Mouse (Mus musculus) embryonic fibroblast, embryonic 13.5 days (primary cell): ENCODE results near the gene Rgs6. TPM values are rescaled to one million over a fixed set of nuclear protein-coding genes. Genes with fewer than 3 reads are reported as not detected.

Experiments used
- H3K27ac ChIP-seq: 2 replicates; pipeline ENCODE4 v1.5.1; 2012; ENCODE audit warnings: low read length, control low read depth, inconsistent platforms; ENCODE audit not compliant: insufficient read depth
- H3K4me1 ChIP-seq: 2 replicates; pipeline ENCODE4 v1.6.1; 2011; ENCODE audit warnings: low read length; ENCODE audit not compliant: control insufficient read depth, insufficient read depth
- H3K4me3 ChIP-seq: 2 replicates; pipeline ENCODE4 v1.5.1; 2011; ENCODE audit warnings: mild to moderate bottlenecking, control low read depth, low read length; ENCODE audit not compliant: insufficient read depth
- CTCF ChIP-seq: IDR thresholded peaks from 2 replicates; pipeline ENCODE4 v1.5.1; 2011; ENCODE audit warnings: mild to moderate bottlenecking, control low read depth, low read length, moderate library complexity, borderline replicate concordance; ENCODE audit not compliant: insufficient read depth
- POLR2A ChIP-seq: IDR thresholded peaks from 2 replicates; pipeline ENCODE4 v1.6.1; 2011; ENCODE audit warnings: low read depth, mild to moderate bottlenecking, control low read depth, low read length, moderate library complexity
- polyA plus RNA-seq: library from polyadenylated mRNA; stranded (reverse); fragments of >200 nt; gene quantifications from 2 replicates; pipeline ENCODE4 v1.2.4, GENCODE M21; 2011; ENCODE audit warnings: low read depth; ENCODE audit not compliant: missing spikeins, insufficient read length

Rgs6 gene
- polyA plus RNA-seq, 1 experiment, result 3.0 TPM

DNA sequence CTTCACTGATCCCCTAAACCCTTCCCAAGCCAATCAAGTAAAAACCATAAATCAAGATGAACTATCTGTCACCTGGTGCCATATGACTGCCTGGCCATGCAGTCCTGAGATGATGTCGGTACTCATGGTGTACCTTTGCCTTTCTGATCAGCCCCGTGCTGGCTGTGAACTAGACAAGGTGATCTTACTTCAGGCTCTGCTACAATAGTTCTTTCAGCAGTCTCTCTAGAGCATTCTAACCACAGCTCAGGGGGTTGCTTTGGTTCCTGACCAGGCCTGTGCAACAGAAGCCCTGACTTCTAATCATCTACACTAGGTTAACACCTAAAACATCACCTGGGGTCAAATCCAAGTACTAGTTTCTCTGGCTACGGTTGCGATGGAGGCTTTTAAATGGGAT lies 521.4 kb downstream of the Rgs6 start:
- Histone ChIP-seq H3K4me1 (no peaks in the 10 kb centered on the region), H3K27ac (no peak overlapping the region), H3K4me3 (no peak overlapping the region)
- TF ChIP-seq CTCF, result no peak
- no peak for TF ChIP-seq POLR2A

DNA sequence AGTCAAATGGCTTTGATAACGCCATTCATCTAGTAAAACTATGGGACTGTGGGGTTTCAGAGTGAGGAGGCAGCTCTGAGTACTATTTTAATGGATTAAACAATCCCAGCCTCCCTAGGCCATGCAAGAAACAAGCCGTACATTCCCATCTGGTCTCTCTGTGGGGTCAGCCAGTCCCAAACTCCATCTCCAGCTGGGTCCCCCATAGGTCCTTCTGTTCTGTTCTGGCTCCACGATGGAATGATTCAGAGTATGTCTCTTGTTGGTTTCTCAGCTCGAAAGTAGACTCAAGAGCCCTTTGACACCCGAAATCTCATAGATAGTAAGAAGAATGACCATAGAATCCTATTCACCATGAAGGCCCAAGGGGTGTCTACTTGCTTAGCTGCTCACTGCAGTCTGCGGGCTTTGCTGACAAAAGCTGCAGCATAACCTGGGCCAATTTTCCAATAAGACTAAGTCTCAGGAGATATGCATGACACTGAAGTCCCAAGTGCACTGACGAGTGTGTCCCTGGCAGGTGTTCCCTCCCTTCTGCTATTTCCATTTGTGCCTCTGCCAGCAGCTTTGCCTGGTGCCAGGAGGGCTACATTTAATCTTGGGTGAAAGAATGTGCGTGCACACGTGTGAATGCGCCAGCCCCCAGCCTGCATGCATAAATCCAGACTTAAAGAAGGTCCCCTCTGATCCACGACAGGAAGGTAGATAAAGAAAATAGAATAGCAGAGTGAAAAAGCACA lies 522.0 kb downstream of the Rgs6 start:
- no peak overlapping the region for H3K27ac ChIP-seq
- TF ChIP-seq POLR2A (no peak), CTCF (no peak)
- H3K4me1 ChIP-seq, result no peaks in the 10 kb centered on the region
- H3K4me3 ChIP-seq, result no peak overlapping the region

- H3K4me1 ChIP-seq, result no peaks in the 10 kb centered on the region
- TF ChIP-seq CTCF, result no peak
- TF ChIP-seq POLR2A, result no peak
- no peak overlapping the region for H3K4me3 ChIP-seq
- H3K27ac ChIP-seq, result no peak overlapping the region
These were observed 522.6 kb downstream of the Rgs6 start for GRCm38 (mm10) chr12:83110711-83111110.

DNA sequence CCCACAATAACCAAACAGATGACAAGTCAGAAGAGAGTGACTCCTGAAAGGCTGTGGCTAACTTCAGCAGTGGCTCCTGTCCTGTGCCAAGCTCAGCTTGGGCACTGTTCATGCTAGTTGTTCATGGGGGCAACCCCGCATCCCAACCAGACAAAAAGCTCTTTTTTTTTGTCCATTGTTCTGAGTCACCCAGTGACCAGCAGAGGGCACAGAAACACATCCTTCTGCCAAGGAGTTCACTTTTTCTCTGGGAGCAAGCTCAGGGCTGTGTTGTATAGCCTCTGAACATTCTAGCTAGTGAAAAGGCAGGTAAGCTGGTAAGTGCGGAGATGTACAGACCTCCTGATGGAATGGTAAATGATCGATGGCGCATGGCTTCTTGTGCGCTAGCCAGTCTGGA lies 524.2 kb downstream of the Rgs6 start:
- Histone ChIP-seq H3K27ac (no peak overlapping the region), H3K4me1 (no peaks in the 10 kb centered on the region), H3K4me3 (no peak overlapping the region)
- TF ChIP-seq POLR2A, result no peak
- TF ChIP-seq CTCF, result no peak

DNA sequence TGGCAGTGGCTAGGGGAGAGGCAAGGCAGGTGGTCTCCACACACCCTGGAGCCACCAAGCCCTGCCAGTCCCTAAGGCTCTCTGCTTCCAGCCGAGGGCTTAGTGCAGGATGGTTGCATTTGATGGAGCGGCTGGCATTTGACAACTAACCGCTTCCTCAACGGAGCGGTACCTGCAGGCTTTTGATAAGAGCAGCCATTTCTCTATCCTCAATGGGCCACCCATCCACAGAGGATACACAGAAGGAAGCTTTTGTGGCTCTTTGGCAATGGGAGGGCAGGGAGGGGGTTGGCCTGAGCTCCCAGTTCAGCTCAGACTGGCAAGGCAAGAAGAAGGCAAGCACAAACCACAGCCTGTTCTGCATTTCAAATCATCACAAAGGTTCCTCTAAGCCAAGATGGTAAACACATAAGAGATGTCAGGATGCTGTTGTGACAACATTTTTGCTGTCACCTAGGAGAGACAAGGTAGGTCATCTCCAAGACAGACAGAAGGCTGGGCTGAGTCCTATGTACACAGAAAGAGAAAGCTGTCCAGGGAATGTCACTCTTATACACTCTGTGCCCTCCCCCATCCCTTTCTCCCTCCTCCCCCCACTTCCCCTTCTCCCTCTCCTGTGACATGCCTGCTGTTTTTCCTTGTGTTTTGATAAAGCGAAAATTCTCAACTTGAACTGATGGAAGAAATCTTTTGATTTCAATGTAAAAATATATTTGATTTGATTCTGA lies 525.0 kb downstream of the Rgs6 start:
- no peak overlapping the region for H3K4me3 ChIP-seq
- H3K4me1 ChIP-seq, result no peaks in the 10 kb centered on the region
- H3K27ac ChIP-seq, result no peak overlapping the region
- no peak for TF ChIP-seq CTCF
- TF ChIP-seq POLR2A, result no peak

DNA sequence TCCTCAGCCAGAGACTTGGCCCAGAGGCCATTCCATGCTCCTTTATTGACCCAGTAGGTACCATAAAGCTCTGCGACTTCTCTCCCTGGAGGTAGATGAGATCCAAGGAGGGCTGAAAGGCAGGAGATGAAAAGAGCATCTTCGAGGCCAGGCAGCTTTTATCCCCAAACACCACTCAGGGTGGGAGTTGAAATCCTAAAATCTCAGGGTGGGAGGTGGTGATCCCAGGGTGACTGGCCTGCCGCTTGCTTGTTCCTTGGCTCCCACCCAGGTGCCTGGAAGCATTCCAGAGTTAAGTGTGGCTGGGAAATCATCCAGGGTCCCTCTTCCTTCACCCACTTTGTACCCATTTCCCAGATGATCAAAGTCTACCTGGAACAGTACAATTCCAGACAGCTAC lies 525.9 kb downstream of the Rgs6 start:
- no peak overlapping the region for H3K27ac ChIP-seq
- no peaks in the 10 kb centered on the region for H3K4me1 ChIP-seq
- no peak overlapping the region for H3K4me3 ChIP-seq
- no peak for TF ChIP-seq CTCF
- no peak for TF ChIP-seq POLR2A

DNA sequence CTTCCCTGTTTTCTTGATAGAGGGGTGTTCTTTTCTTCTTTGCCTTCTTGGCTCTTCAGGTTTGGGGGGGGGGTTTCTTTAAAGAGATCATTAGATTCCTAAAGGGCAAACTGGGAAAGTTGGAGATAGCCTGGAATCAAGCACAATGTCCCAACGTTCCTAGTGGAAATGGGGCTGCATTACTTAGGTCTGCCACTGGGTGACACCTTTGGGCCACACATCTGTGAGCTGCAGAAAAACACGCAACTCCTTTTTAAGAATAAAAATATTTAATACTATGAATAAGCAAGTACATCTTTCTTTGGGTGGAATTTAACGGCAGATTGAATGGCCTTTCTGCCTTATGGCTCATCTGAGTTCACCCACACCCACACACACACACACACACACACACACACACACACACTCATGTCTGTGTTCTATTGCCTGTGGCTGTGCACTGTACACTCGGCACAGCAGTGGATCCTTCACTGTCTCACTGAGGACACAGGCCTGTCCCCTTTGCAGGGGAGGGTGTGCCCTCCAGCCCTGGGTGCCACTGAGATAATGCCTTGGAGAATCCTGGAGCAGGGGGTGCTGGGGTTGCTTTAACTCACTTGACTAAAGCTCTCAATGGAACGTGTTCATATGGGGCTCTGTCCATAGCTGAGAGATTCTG lies 526.4 kb downstream of the Rgs6 start:
- no peak for TF ChIP-seq POLR2A
- TF ChIP-seq CTCF, result peak; percentile 86; the same call in 1 of the 2 replicates
- Histone ChIP-seq H3K4me3 (no peak overlapping the region), H3K4me1 (no peaks in the 10 kb centered on the region), H3K27ac (no peak overlapping the region)

DNA sequence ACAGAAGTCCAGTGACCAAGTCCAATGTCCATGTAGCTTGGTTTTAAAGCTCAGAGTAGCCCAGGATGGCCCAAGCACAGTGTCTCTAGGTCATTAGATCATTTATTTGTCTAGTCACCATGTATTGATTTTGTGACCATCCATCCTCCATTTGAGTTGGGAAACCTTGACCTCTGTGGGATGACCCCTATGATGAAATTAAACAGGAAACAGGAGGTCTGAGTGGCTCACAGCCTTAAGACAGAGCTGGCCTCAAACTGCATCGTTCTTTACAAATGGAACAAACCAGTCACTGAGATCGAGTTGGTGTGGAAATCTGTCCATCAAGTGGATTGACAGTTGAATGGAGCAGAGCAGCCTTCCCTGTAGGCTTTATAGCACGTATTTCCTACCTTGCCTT lies 536.0 kb downstream of the Rgs6 start:
- Histone ChIP-seq H3K27ac (no peak overlapping the region), H3K4me3 (no peak overlapping the region), H3K4me1 (no peaks in the 10 kb centered on the region; the same call in 1 of the 2 replicates)
- no peak for TF ChIP-seq CTCF
- TF ChIP-seq POLR2A, result no peak

DNA sequence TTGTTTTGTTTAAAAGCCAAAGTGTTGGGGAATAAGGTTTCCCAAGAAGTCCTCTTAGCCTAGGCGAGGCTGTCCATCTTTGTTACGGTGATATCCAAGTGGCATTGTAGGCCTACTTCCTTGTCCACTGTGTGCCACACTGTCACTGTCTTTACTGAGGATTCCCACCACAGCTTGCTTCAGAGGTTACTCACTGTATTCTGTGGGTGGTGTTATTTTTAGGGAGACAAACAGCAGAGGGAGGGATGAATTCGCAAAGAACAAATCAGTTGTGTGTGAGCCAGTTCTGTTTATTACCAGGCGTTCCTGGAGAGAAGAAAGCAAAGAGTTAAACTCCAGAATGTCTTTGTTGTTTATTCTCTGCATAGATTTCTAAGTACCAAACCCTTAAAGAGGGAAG lies 537.2 kb downstream of the Rgs6 start:
- Histone ChIP-seq H3K4me3 (no peak overlapping the region), H3K27ac (no peak overlapping the region), H3K4me1 (no peaks in the 10 kb centered on the region; the same call in 1 of the 2 replicates)
- no peak for TF ChIP-seq CTCF
- no peak for TF ChIP-seq POLR2A

- H3K4me3 ChIP-seq, result no peak overlapping the region
- TF ChIP-seq CTCF, result no peak
- H3K27ac ChIP-seq, result no peak overlapping the region
- no peaks in the 10 kb centered on the region; the same call in 1 of the 2 replicates for H3K4me1 ChIP-seq
These were observed 538.8 kb downstream of the Rgs6 start for GRCm38 (mm10) chr12:83126923-83127322.
